Mouse (Mus musculus) liver, embryonic 14.5 days (tissue): Measurements from ENCODE around the gene Ddx5. TPM values are rescaled to one million over a fixed set of nuclear protein-coding genes. Genes with fewer than 3 reads are reported as not detected.

Source experiments
- ATAC-seq: fragments of 200-750 bp; cut with Nextera tagmentation; 2 replicates; pipeline ENCODE4 v1.8.0; 2017; ENCODE audit warnings: moderate number of reproducible peaks, mild to moderate bottlenecking, moderate library complexity; ENCODE audit not compliant: insufficient read depth
- DNase-seq, 3 experiments: peaks; one replicate each; pipeline ENCODE4 v3.0.0-alpha.2; 2012 to 2013; ENCODE audit warnings: low read depth in 3 of 3, low spot score in 3 of 3
- H3K27ac ChIP-seq: fragments of 300-500 bp; sonication (generic); 2 replicates; pipeline ENCODE4 v1.5.1; 2014; ENCODE audit warnings: moderate library complexity, mild to moderate bottlenecking, control low read depth, inconsistent platforms
- H3K27me3 ChIP-seq: fragments of 300-500 bp; sonication (generic); 2 replicates; pipeline ENCODE4 v1.6.1; 2014; ENCODE audit warnings: mild to moderate bottlenecking, low read length, moderate library complexity; ENCODE audit not compliant: control insufficient read depth, insufficient read depth
- H3K36me3 ChIP-seq: fragments of 300-500 bp; sonication (generic); replicated peaks from 2 replicates; pipeline ENCODE4 v1.6.1; 2014; ENCODE audit warnings: low read depth; ENCODE audit not compliant: control insufficient read depth, insufficient read depth
- H3K4me1 ChIP-seq, 2 experiments: fragments of 200-500 bp in 1 of 2; fragments of 300-500 bp in 1 of 2; sonication (generic) in 1 of 2; replicated peaks; 2 replicates each; pipeline ENCODE4 v1.6.1; 2012 to 2014; ENCODE audit warnings: antibody characterized with exemption in 1 of 2, inconsistent platforms in 1 of 2, low read length in 1 of 2; ENCODE audit not compliant: control insufficient read depth in 2 of 2, insufficient read depth in 2 of 2
- H3K4me2 ChIP-seq: fragments of 300-500 bp; sonication (generic); 2 replicates; pipeline ENCODE4 v1.6.1; 2014; ENCODE audit warnings: low read depth, mild to moderate bottlenecking, control low read depth, moderate library complexity
- H3K4me3 ChIP-seq, 2 experiments: fragments of 200-500 bp in 1 of 2; fragments of 300-500 bp in 1 of 2; sonication (generic) in 1 of 2; 2 replicates each; pipeline ENCODE4 v1.5.1; 2012 to 2014; ENCODE audit warnings: low read depth in 2 of 2, low read length in 2 of 2, mild to moderate bottlenecking in 2 of 2, control low read depth in 1 of 2, inconsistent platforms in 1 of 2, moderate library complexity in 1 of 2; ENCODE audit not compliant: insufficient read depth in 1 of 2
- H3K9ac ChIP-seq: fragments of 300-500 bp; sonication (generic); replicated peaks from 2 replicates; pipeline ENCODE4 v1.6.1; 2014; ENCODE audit warnings: mild to moderate bottlenecking, control low read depth, moderate library complexity
- H3K9me3 ChIP-seq: fragments of 300-500 bp; sonication (generic); 2 replicates; pipeline ENCODE4 v1.6.1; 2016; ENCODE audit warnings: low read length, mixed read lengths; ENCODE audit not compliant: control insufficient read depth
- CTCF ChIP-seq: IDR thresholded peaks from 2 replicates; pipeline ENCODE4 v1.5.1; 2016; ENCODE audit warnings: antibody characterized with exemption, low read depth, control low read depth
- EP300 ChIP-seq: IDR thresholded peaks from 2 replicates; pipeline ENCODE4 v1.6.1; 2016; ENCODE audit warnings: antibody characterized with exemption, low read depth
- WGBS: fragments of 180-500 bp; shearing (Covaris S2); extraction: QIAGEN DNeasy Blood & Tissue Kit; methylation state at CpG from one replicate; pipeline ENCODE4 v1.1.7; 2014; ENCODE audit not compliant: insufficient replicate concordance; 5-methylcytosine and 5-hydroxymethylcytosine counted together
- polyA plus RNA-seq, 2 experiments: library from polyadenylated mRNA; depleted of rRNA in 1 of 2; stranded (reverse) in 1 of 2; unstranded in 1 of 2; fragments of >200 nt; fragmentation: Nextera tagmentation in 1 of 2; extraction: Ambion mirVana in 1 of 2; gene quantifications; 2 replicates each; pipeline versions ENCODE4 v1.2.1 to v1.2.3; 2012 to 2014

Gene Ddx5
- polyA plus RNA-seq (2012; rRNA removed), result 87.2 and 138 TPM in 2 replicates
- 122 and 130 TPM in 2 replicates for polyA plus RNA-seq (2014; fragmentation: Nextera tagmentation; extraction: Ambion mirVana)

- Histone ChIP-seq H3K27me3 (no peaks in the 10 kb centered on the region), H3K27ac (peak within 1 kb of the TSS; percentile 95), H3K9ac (peak within 1 kb of the TSS; percentile 100), H3K4me3 (peak within 1 kb of the TSS; percentile 87 to 96), H3K9me3 (no peaks in the 10 kb centered on the region), H3K4me2 (peak within 1 kb of the TSS; percentile 80), H3K36me3 (peaks cover 44% of the 10 kb centered on the region), H3K4me1 (peaks cover 2% of the 10 kb centered on the region in 2 experiments; a peak in 2 of 4 replicates)
- ATAC-seq (peak; percentile 87), DNase-seq (peak; percentile 95 to 97 (median 96))
- WGBS, result under 1% methylated on average over 58 of the region's 58 CpGs
- TF ChIP-seq EP300 (peak; percentile 3; the same call in 1 of the 2 replicates), CTCF (peak; percentile 55)
Measured at GRCm38 (mm10) chr11:106788775-106789459, at the start of gene Ddx5, which contains the start of gene Cep95. Gene Ddx5 (minus strand): TSS chr11:106789185. Gene Cep95 (plus strand): TSS chr11:106789252.

- ATAC-seq, result no peak
- Histone ChIP-seq H3K27me3 (no peaks in the 10 kb centered on the region), H3K36me3 (peaks cover 3% of the 10 kb centered on the region), H3K4me2 (no peak overlapping the region), H3K4me3 (no peak overlapping the region), H3K27ac (no peak overlapping the region), H3K9ac (no peak overlapping the region), H3K9me3 (no peaks in the 10 kb centered on the region), H3K4me1 (no peaks in the 10 kb centered on the region)
- no peak for DNase-seq
- TF ChIP-seq CTCF (no peak), EP300 (no peak)
- WGBS, result 80% methylated on average over 7 of the region's 7 CpGs
Measured at GRCm38 (mm10) chr11:106828079-106828478, 39.1 kb upstream of the Ddx5 start.

GRCm38 (mm10) chr11:106824403-106824802 is 35.4 kb upstream of the Ddx5 start:
- Histone ChIP-seq H3K4me2 (no peak overlapping the region), H3K27ac (no peak overlapping the region), H3K4me3 (no peak overlapping the region), H3K9me3 (no peaks in the 10 kb centered on the region), H3K36me3 (peaks cover 4% of the 10 kb centered on the region), H3K9ac (no peak overlapping the region), H3K27me3 (no peaks in the 10 kb centered on the region), H3K4me1 (no peaks in the 10 kb centered on the region)
- DNase-seq (no peak), ATAC-seq (no peak)
- 81% methylated on average over 10 of the region's 10 CpGs for WGBS
- TF ChIP-seq CTCF, result no peak
- TF ChIP-seq EP300, result no peak

GRCm38 (mm10) chr11:106823741-106824140 is 34.8 kb upstream of the Ddx5 start:
- Histone ChIP-seq H3K36me3 (peaks cover 5% of the 10 kb centered on the region), H3K9me3 (no peaks in the 10 kb centered on the region), H3K9ac (no peak overlapping the region), H3K4me1 (no peaks in the 10 kb centered on the region), H3K27me3 (no peaks in the 10 kb centered on the region), H3K4me3 (no peak overlapping the region), H3K4me2 (no peak overlapping the region), H3K27ac (no peak overlapping the region)
- 81% methylated on average over 8 of the region's 8 CpGs for WGBS
- TF ChIP-seq EP300 (no peak), CTCF (no peak)
- DNase-seq (no peak), ATAC-seq (no peak)

- Histone ChIP-seq H3K9me3 (no peaks in the 10 kb centered on the region), H3K4me2 (no peak overlapping the region), H3K36me3 (peaks cover 8% of the 10 kb centered on the region), H3K27me3 (no peaks in the 10 kb centered on the region), H3K4me1 (no peaks in the 10 kb centered on the region), H3K9ac (no peak overlapping the region), H3K4me3 (no peak overlapping the region), H3K27ac (no peak overlapping the region)
- 81% methylated on average over 5 of the region's 5 CpGs for WGBS
- TF ChIP-seq CTCF (no peak), EP300 (no peak)
- ATAC-seq (no peak), DNase-seq (no peak)
Measured at GRCm38 (mm10) chr11:106822911-106823310, 33.9 kb upstream of the Ddx5 start.
